Mouse (Mus musculus): ENCODE results near the gene D930007J09Rik.

- TF ChIP-seq POLR2AphosphoS2 (IDR thresholded peaks at IDR 0.05; ENCODE audit: insufficient read length, low read depth): no peak
- TF ChIP-seq E2F4 (IDR thresholded peaks at IDR 0.05; ENCODE audit: insufficient read depth): no peak
- TF ChIP-seq CEBPB (IDR thresholded peaks at IDR 0.05; ENCODE audit: insufficient read depth, poor library complexity, severe bottlenecking): peak; percentile 57; the same call in 1 of the 2 replicates
- TF ChIP-seq MYOD1 (IDR thresholded peaks at IDR 0.05; ENCODE audit: control insufficient read depth in 1 of 3, insufficient read length in 2 of 3, low read depth in 2 of 3): peak in 1 of 3 experiments; percentile 62
- no peak for TF ChIP-seq POLR2A (IDR thresholded peaks at IDR 0.05; ENCODE audit: insufficient read length, low read depth)
- no peak for TF ChIP-seq MAX (IDR thresholded peaks at IDR 0.05; ENCODE audit: low read depth)
- TF ChIP-seq TCF12 (IDR thresholded peaks at IDR 0.05; ENCODE audit: insufficient read depth, poor library complexity, severe bottlenecking): no peak
- TF ChIP-seq MYOG (IDR thresholded peaks at IDR 0.05; ENCODE audit: control insufficient read depth in 1 of 3, insufficient read depth in 1 of 3, insufficient read length in 2 of 3, low read depth in 2 of 3): peak in 2 of 3 experiments; percentile 18 to 93
- no peak for TF ChIP-seq USF1 (IDR thresholded peaks at IDR 0.05; ENCODE audit: low read depth)
- TF ChIP-seq REST (IDR thresholded peaks at IDR 0.05; ENCODE audit: insufficient read depth, insufficient read length): no peak
These were observed 26.8 kb downstream of the D930007J09Rik start for GRCm38 (mm10) chr13:32775889-32776288.

All from myocyte (in vitro differentiated cells).